Mouse (Mus musculus) limb, embryonic 10.5 days (tissue): ENCODE measurements around the gene Akr1b10. TPM values are rescaled to one million over a fixed set of nuclear protein-coding genes. Genes with fewer than 3 reads are reported as not detected.
"Not testable (repeated sequence)": the region's sequence is repeated elsewhere in the genome, so short reads cannot be mapped to it uniquely, and the experiment has no call there.

Source experiments
- DNase-seq: peaks from one replicate; pipeline ENCODE4 v3.0.0-alpha.2; 2017; ENCODE audit warnings: low spot score
- H3K27ac ChIP-seq: fragments of 300-500 bp; sonication (generic); 2 replicates; pipeline ENCODE4 v1.5.1; 2016; ENCODE audit warnings: mild to moderate bottlenecking
- H3K27me3 ChIP-seq: fragments of 300-500 bp; sonication (generic); 2 replicates; pipeline ENCODE4 v1.6.1; 2016; ENCODE audit warnings: low read depth, mild to moderate bottlenecking; ENCODE audit not compliant: poor library complexity, severe bottlenecking
- H3K36me3 ChIP-seq: fragments of 300-500 bp; sonication (generic); 2 replicates; pipeline ENCODE4 v1.6.1; 2016; ENCODE audit warnings: mild to moderate bottlenecking, moderate library complexity
- H3K4me1 ChIP-seq: fragments of 300-500 bp; sonication (generic); 2 replicates; pipeline ENCODE4 v1.6.1; 2016
- H3K4me3 ChIP-seq: fragments of 300-500 bp; sonication (generic); 2 replicates; pipeline ENCODE4 v1.5.1; 2016; ENCODE audit warnings: mild to moderate bottlenecking, moderate library complexity
- H3K9me3 ChIP-seq: fragments of 300-500 bp; sonication (generic); replicated peaks from 2 replicates; pipeline ENCODE4 v1.6.1; 2016; ENCODE audit warnings: mild to moderate bottlenecking
- WGBS: fragments of 180-500 bp; shearing (Covaris S2); methylation state at CpG from one replicate; pipeline ENCODE4 v1.1.7; 2016; 5-methylcytosine and 5-hydroxymethylcytosine counted together
- polyA plus RNA-seq: library from polyadenylated mRNA; unstranded; fragments of >200 nt; fragmentation: Nextera tagmentation; extraction: Ambion mirVana; gene quantifications from 2 replicates; pipeline ENCODE4 v1.2.1, GENCODE M21; 2016

Akr1b10 gene
- polyA plus RNA-seq, 1 experiment from 2014 or later, result 17.6 TPM

DNA sequence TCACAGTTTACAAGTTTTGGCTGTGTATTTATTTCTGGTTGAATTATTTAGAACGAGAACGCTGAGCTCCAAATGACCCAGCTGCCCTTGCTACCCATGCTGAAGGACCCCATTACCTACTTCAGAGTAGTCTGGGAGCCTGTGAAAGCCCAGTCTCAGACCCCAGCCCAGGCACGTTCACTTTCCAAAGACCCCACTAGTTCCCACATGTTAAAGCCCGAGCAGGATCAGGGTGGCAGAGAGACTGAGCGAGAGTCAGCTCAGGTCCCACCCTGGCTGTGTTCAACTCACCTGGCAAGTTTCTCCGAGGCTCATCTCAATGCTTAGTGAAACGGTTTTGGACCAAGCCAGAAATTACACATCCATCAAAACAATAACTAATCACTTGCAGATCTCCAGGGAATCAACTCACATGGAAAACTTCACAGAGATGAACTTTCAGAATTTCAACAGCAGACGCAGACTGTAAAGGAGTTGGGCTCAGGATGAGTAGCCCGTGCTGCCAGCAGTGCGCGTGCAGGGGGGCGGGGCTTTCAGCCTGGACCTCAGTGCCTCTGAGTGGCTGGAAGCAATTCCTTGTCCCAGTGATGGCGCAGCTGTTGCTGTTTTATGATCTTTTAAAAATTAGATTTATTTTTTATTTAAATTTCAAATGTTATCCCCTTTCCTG, 818 bp downstream of the Akr1b10 start:
- 2% methylated on average over 13 of the region's 13 CpGs for WGBS
- Histone ChIP-seq H3K4me1 (peaks cover 15% of the 10 kb centered on the region), H3K36me3 (peaks cover 10% of the 10 kb centered on the region; the same call in 1 of the 2 replicates), H3K9me3 (no peaks in the 10 kb centered on the region), H3K4me3 (peak overlapping the region; percentile 60), H3K27ac (peak overlapping the region; percentile 74), H3K27me3 (no peaks in the 10 kb centered on the region)
- peak; percentile 50 for DNase-seq

- Histone ChIP-seq H3K9me3 (no peaks in the 10 kb centered on the region), H3K4me1 (peaks cover 12% of the 10 kb centered on the region), H3K27ac (no peak overlapping the region), H3K27me3 (no peaks in the 10 kb centered on the region), H3K4me3 (no peak overlapping the region), H3K36me3 (peaks cover 27% of the 10 kb centered on the region)
- DNase-seq, result no peak
- WGBS, result 93% methylated on average over 4 of the region's 4 CpGs
These were observed 4.6 kb downstream of the Akr1b10 start for GRCm38 (mm10) chr6:34388420-34389156.

GRCm38 (mm10) chr6:34395897-34396296, 11.9 kb downstream of the Akr1b10 start:
- no peaks in the 10 kb centered on the region for H3K9me3 ChIP-seq
- 83% methylated on average over 5 of the region's 5 CpGs for WGBS
- H3K36me3 ChIP-seq, result peaks cover 21% of the 10 kb centered on the region
- H3K4me1 ChIP-seq, result no peaks in the 10 kb centered on the region
- no peak overlapping the region for H3K27ac ChIP-seq
- H3K27me3 ChIP-seq, result no peaks in the 10 kb centered on the region
- H3K4me3 ChIP-seq, result no peak overlapping the region
- DNase-seq, result no peak

DNA sequence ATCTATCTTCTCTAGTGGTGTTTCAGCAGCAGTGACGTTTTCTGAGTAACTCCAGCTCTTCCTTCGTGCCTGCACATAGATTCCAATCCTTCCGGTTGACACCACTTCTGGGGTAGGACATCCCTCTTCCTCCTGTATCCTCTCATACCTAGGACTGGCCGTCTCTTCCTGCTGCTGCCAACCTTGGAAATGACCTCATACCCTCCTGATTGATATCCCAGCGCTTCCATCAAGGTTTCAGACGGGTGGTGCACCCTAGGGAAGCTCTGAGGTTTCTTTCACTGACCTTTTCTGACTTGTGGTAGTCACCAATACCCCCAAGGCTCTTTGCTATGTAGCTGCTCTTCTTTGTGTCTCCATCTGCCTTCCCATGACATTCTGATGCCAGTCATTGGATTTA, 14.4 kb downstream of the Akr1b10 start:
- Histone ChIP-seq H3K9me3 (no peaks in the 10 kb centered on the region), H3K4me1 (no peaks in the 10 kb centered on the region), H3K27me3 (no peaks in the 10 kb centered on the region), H3K36me3 (peaks cover 12% of the 10 kb centered on the region), H3K4me3 (no peak overlapping the region), H3K27ac (no peak overlapping the region)
- DNase-seq, result no peak
- 90% methylated on average over 6 of the region's 6 CpGs for WGBS

DNA sequence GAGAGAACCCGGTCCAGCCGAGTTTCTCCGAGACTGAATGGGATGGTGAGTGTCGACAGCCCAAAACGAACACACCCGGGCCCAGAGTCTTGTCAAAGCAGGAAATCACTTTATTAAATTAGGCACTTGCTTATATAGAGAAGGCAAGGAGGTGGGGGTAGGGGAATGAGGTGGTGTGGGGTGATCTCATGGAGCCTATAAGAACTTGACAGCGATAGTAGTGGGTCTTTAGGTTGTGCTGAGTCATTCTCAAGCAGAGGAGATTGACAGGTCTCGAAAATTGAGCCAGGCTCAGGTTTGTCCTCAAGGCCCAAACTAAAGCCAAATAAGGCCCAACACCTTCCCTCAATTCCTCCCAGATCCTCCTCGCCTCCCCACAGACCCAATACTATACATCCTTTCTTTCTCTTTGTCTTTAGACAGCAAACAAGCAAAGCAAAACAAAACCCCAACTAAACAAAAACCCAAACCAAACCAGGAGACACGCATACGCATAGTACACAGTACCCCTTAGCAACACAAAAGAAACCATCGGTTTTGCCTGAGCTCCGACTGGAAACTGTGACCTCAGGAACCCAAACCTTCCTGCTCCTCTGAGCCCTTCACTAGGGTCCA, 15.7 kb downstream of the Akr1b10 start:
- H3K27me3 ChIP-seq, result no peaks in the 10 kb centered on the region
- H3K27ac ChIP-seq, result no peak overlapping the region
- no peaks in the 10 kb centered on the region for H3K9me3 ChIP-seq
- no peak for DNase-seq
- H3K4me3 ChIP-seq, result no peak overlapping the region
- 84% methylated on average over 13 of the region's 13 CpGs for WGBS
- H3K4me1 ChIP-seq, result no peaks in the 10 kb centered on the region
- peaks cover 4% of the 10 kb centered on the region; the same call in 1 of the 2 replicates for H3K36me3 ChIP-seq

DNA sequence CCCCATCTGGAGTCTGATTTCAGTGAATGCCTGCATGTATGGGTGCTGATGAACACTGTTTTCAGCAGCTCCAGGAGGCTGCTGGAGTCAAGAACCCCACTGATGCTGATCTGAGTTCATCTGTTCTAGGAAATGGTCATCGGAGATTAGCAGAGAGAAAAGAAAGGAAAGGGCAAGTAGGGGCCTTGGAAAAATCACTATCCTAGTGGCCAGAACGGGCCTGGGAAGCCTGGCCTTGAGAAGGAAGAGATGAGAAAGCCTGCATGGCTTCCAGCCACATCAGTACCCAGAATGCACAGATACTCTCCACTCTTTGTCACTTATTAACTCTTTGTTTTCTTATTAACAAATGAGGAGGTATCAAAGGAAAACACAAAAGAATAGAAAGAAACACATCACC, 16.7 kb downstream of the Akr1b10 start:
- no peaks in the 10 kb centered on the region for H3K9me3 ChIP-seq
- no peak overlapping the region for H3K4me3 ChIP-seq
- no peaks in the 10 kb centered on the region for H3K4me1 ChIP-seq
- H3K27me3 ChIP-seq, result no peaks in the 10 kb centered on the region
- no peak overlapping the region for H3K27ac ChIP-seq
- 98% methylated on average over 2 of the region's 2 CpGs for WGBS
- DNase-seq, result no peak
- H3K36me3 ChIP-seq, result peaks cover 4% of the 10 kb centered on the region; the same call in 1 of the 2 replicates

DNA sequence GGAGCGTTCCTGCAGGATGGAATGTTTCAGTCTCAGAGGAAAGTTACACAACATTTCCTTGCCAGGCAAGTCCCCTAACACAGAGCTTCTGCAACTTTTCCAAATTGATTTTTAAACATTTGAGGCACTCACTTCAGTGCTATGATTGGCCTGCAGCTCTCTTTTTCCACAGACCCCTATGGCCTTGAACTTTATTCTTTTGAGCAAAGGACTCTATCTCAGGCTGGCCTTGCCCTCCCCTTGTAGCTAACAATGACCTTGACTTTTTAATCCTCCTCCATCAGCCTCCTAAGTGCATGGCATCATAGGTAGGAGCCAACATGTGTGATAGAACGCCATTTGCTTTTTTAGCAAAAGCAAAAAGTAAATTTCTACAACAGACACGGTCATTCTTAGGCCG, 22.7 kb downstream of the Akr1b10 start:
- 93% methylated on average over 4 of the region's 4 CpGs for WGBS
- Histone ChIP-seq H3K9me3 (no peaks in the 10 kb centered on the region), H3K36me3 (no peaks in the 10 kb centered on the region), H3K4me1 (no peaks in the 10 kb centered on the region), H3K27me3 (no peaks in the 10 kb centered on the region), H3K4me3 (no peak overlapping the region), H3K27ac (no peak overlapping the region)
- DNase-seq, result no peak

GRCm38 (mm10) chr6:34407403-34407802, 23.4 kb downstream of the Akr1b10 start:
- 85% methylated on average over 10 of the region's 10 CpGs for WGBS
- Histone ChIP-seq H3K27ac (no peak overlapping the region), H3K9me3 (no peaks in the 10 kb centered on the region), H3K27me3 (no peaks in the 10 kb centered on the region), H3K36me3 (no peaks in the 10 kb centered on the region), H3K4me3 (no peak overlapping the region), H3K4me1 (no peaks in the 10 kb centered on the region)
- no peak for DNase-seq

DNA sequence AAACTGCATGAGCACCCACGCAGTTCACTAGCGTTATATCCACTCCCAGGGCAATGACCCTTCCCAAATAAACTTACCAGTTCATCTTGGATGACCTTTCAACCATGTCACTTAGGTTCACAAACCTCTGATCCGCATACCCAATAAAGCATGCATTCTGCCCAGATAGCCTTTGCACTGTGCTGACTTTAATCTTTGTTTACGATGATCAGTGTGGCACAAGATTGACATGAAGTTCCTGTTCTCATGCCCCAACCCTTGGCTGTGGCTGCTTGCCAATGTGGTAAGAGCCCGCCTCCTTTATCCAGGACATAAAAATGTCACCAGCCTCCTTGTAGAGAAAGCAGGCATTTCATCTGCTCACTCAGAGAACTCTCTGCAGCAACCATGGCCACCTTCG, 28.0 kb downstream of the Akr1b10 start, which contains the start of gene Akr1b7:
Akr1b7 (plus strand) TSS at position 312 of the 400 bp plus-strand sequence.
- no peaks in the 10 kb centered on the region for H3K36me3 ChIP-seq
- no peak within 1 kb of the TSS for H3K27ac ChIP-seq
- no peak for DNase-seq
- WGBS, result 58% methylated on average over 6 of the region's 6 CpGs
- no peak within 1 kb of the TSS for H3K4me3 ChIP-seq
- H3K27me3 ChIP-seq, result no peaks in the 10 kb centered on the region
- no peaks in the 10 kb centered on the region for H3K4me1 ChIP-seq
- no peaks in the 10 kb centered on the region for H3K9me3 ChIP-seq

GRCm38 (mm10) chr6:34412688-34413087, 28.7 kb downstream of the Akr1b10 start:
- no peaks in the 10 kb centered on the region for H3K4me1 ChIP-seq
- H3K4me3 ChIP-seq, result no peak overlapping the region
- no peaks in the 10 kb centered on the region for H3K9me3 ChIP-seq
- no peak overlapping the region for H3K27ac ChIP-seq
- no peaks in the 10 kb centered on the region for H3K36me3 ChIP-seq
- DNase-seq, result no peak
- WGBS, result 76% methylated on average over 1 of the region's 1 CpGs
- no peaks in the 10 kb centered on the region for H3K27me3 ChIP-seq

DNA sequence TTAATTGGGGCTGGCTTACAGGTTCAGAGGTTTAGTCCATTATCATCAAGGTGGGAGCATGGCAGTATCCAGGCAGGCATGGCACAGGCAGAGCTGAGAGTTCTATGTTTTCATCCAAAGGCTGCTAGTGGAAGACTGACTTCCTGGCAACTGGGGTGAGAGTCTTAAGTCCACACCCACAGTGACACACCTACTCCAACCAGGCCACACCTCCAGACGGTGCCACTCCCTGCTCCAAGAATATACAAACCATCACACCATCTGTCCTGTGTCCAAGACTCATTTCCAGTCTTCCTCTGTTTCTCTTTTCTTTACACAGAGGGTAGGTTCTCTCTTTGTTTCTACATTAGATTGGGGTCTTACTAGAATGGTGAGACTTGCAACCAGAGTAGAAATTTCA, 29.4 kb downstream of the Akr1b10 start:
- not testable (repeated sequence) for H3K4me3 ChIP-seq, H3K36me3 ChIP-seq, H3K4me1 ChIP-seq, H3K9me3 ChIP-seq, H3K27ac ChIP-seq, DNase-seq, H3K27me3 ChIP-seq
- 68% methylated on average over 1 of the region's 1 CpGs for WGBS

GRCm38 (mm10) chr6:34416521-34416920, 32.5 kb downstream of the Akr1b10 start:
- H3K4me1 ChIP-seq, result no peaks in the 10 kb centered on the region
- H3K27me3 ChIP-seq, result no peaks in the 10 kb centered on the region
- 95% methylated on average over 2 of the region's 2 CpGs for WGBS
- no peaks in the 10 kb centered on the region for H3K36me3 ChIP-seq
- H3K27ac ChIP-seq, result no peak overlapping the region
- no peak for DNase-seq
- H3K9me3 ChIP-seq, result no peaks in the 10 kb centered on the region
- H3K4me3 ChIP-seq, result no peak overlapping the region

GRCm38 (mm10) chr6:34419071-34419470, 35.1 kb downstream of the Akr1b10 start:
- Histone ChIP-seq H3K4me3 (no peak overlapping the region), H3K27me3 (no peaks in the 10 kb centered on the region), H3K27ac (no peak overlapping the region), H3K36me3 (no peaks in the 10 kb centered on the region), H3K9me3 (no peaks in the 10 kb centered on the region), H3K4me1 (no peaks in the 10 kb centered on the region)
- DNase-seq, result no peak
